Mouse (Mus musculus) kidney, embryonic 14.5 days (tissue): ENCODE measurements around the gene Banf2. TPM values are rescaled to one million over a fixed set of nuclear protein-coding genes. Genes with fewer than 3 reads are reported as not detected.

ENCODE experiments used
- ATAC-seq: fragments of 200-750 bp; cut with Nextera tagmentation; 2 replicates; pipeline ENCODE4 v1.8.0; 2017; ENCODE audit warnings: moderate number of reproducible peaks, mild to moderate bottlenecking, moderate TSS enrichment, moderate library complexity; ENCODE audit not compliant: low FRiP score, low TSS enrichment
- H3K27ac ChIP-seq: fragments of 300-500 bp; sonication (generic); 2 replicates; pipeline ENCODE4 v1.5.1; 2014; ENCODE audit warnings: low read depth, mild to moderate bottlenecking, low read length, moderate library complexity, mixed read lengths
- H3K27me3 ChIP-seq: fragments of 300-500 bp; sonication (generic); 2 replicates; pipeline ENCODE4 v1.6.1; 2014; ENCODE audit warnings: mild to moderate bottlenecking, low read length; ENCODE audit not compliant: control insufficient read depth, insufficient read depth
- H3K36me3 ChIP-seq: fragments of 300-500 bp; sonication (generic); 2 replicates; pipeline ENCODE4 v1.6.1; 2014; ENCODE audit warnings: low read length, mixed read lengths; ENCODE audit not compliant: control insufficient read depth, insufficient read depth
- H3K4me1 ChIP-seq: fragments of 300-500 bp; sonication (generic); 2 replicates; pipeline ENCODE4 v1.6.1; 2014; ENCODE audit warnings: low read length, mixed read lengths; ENCODE audit not compliant: control insufficient read depth, insufficient read depth
- H3K4me2 ChIP-seq: fragments of 300-500 bp; sonication (generic); replicated peaks from 2 replicates; pipeline ENCODE4 v1.6.1; 2014; ENCODE audit warnings: low read depth, mild to moderate bottlenecking, low read length
- H3K4me3 ChIP-seq: fragments of 300-500 bp; sonication (generic); 2 replicates; pipeline ENCODE4 v1.5.1; 2014; ENCODE audit warnings: mild to moderate bottlenecking, low read length
- H3K9ac ChIP-seq: fragments of 300-500 bp; sonication (generic); 2 replicates; pipeline ENCODE4 v1.6.1; 2014; ENCODE audit warnings: low read depth, mild to moderate bottlenecking, low read length, moderate library complexity
- H3K9me3 ChIP-seq: fragments of 300-500 bp; sonication (generic); 2 replicates; pipeline ENCODE4 v1.6.1; 2016; ENCODE audit warnings: low read length; ENCODE audit not compliant: control insufficient read depth
- WGBS: fragments of 180-500 bp; shearing (Covaris S2); extraction: QIAGEN DNeasy Blood & Tissue Kit; methylation state at CpG from one replicate; pipeline ENCODE4 v1.1.7; 2014; 5-methylcytosine and 5-hydroxymethylcytosine counted together
- polyA plus RNA-seq: library from polyadenylated mRNA; unstranded; fragments of >200 nt; fragmentation: Nextera tagmentation; extraction: Ambion mirVana; gene quantifications from 2 replicates; pipeline ENCODE4 v1.2.1, GENCODE M21; 2014

Gene Banf2
- polyA plus RNA-seq, 1 experiment from 2014 or later = not detected

GRCm38 (mm10) chr2:144046916-144047315, 14.1 kb downstream of the Banf2 start:
- no peaks in the 10 kb centered on the region for H3K27me3 ChIP-seq
- no peak overlapping the region for H3K27ac ChIP-seq
- H3K4me2 ChIP-seq = no peak overlapping the region
- WGBS = 78% methylated on average over 11 of the region's 11 CpGs
- H3K4me1 ChIP-seq = 0 out of 2 replicates have a peak, but pooled peaks cover 4% of the 10 kb centered on the region
- ATAC-seq = no peak
- no peaks in the 10 kb centered on the region for H3K36me3 ChIP-seq
- peaks cover 13% of the 10 kb centered on the region; the same call in 1 of the 2 replicates for H3K9me3 ChIP-seq
- no peak overlapping the region for H3K9ac ChIP-seq
- H3K4me3 ChIP-seq = no peak overlapping the region

DNA sequence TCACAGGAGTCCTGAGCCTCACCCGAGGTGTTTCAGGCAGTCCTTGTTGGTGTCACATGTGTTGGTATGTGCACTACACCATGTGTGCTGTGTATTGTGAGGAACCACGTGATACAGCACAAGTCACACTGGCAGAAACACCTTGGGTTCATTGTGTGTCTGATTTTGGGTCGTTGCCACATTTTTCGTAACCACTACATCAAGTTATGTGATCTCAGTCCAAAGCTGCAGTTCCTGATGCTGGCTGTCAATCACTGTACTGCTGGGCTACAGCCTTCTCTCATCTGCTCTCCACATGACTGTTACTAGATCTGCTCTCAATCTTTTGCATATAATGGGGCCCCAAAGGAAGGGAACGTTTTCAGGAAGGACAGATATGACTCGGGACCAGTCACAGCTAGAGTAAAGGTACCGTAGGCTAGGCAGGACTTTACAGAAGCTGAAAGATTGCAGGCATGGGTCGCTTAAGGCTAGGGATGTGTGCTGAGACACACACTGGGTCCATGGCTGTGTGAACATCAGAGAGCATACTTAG, 17.4 kb downstream of the Banf2 start:
- H3K9ac ChIP-seq = no peak overlapping the region
- H3K36me3 ChIP-seq = no peaks in the 10 kb centered on the region
- H3K4me1 ChIP-seq = 0 out of 2 replicates have a peak, but pooled peaks cover 4% of the 10 kb centered on the region
- H3K9me3 ChIP-seq = no peaks in the 10 kb centered on the region
- H3K4me2 ChIP-seq = no peak overlapping the region
- no peaks in the 10 kb centered on the region for H3K27me3 ChIP-seq
- WGBS = 85% methylated on average over 8 of the region's 8 CpGs
- no peak for ATAC-seq
- H3K4me3 ChIP-seq = no peak overlapping the region
- H3K27ac ChIP-seq = no peak overlapping the region

GRCm38 (mm10) chr2:144050861-144051260, 18.0 kb downstream of the Banf2 start:
- Histone ChIP-seq H3K4me1 (0 out of 2 replicates have a peak, but pooled peaks cover 4% of the 10 kb centered on the region), H3K27me3 (no peaks in the 10 kb centered on the region), H3K9ac (no peak overlapping the region), H3K4me3 (no peak overlapping the region), H3K27ac (no peak overlapping the region), H3K4me2 (no peak overlapping the region), H3K9me3 (no peaks in the 10 kb centered on the region), H3K36me3 (no peaks in the 10 kb centered on the region)
- WGBS = 90% methylated on average over 6 of the region's 6 CpGs
- no peak for ATAC-seq

- no peaks in the 10 kb centered on the region for H3K4me1 ChIP-seq
- no peak for ATAC-seq
- WGBS = 88% methylated on average over 8 of the region's 8 CpGs
- H3K9me3 ChIP-seq = no peaks in the 10 kb centered on the region
- H3K27me3 ChIP-seq = no peaks in the 10 kb centered on the region
- no peak overlapping the region for H3K27ac ChIP-seq
- no peaks in the 10 kb centered on the region for H3K36me3 ChIP-seq
- no peak overlapping the region for H3K4me3 ChIP-seq
- H3K9ac ChIP-seq = no peak overlapping the region
- no peak overlapping the region for H3K4me2 ChIP-seq
Measured at GRCm38 (mm10) chr2:144052410-144053065, 19.7 kb downstream of the Banf2 start.

GRCm38 (mm10) chr2:144057735-144058134, 24.9 kb downstream of the Banf2 start:
- WGBS = 84% methylated on average over 2 of the region's 2 CpGs
- Histone ChIP-seq H3K36me3 (no peaks in the 10 kb centered on the region), H3K4me3 (no peak overlapping the region), H3K4me1 (no peaks in the 10 kb centered on the region), H3K9ac (no peak overlapping the region), H3K27me3 (no peaks in the 10 kb centered on the region), H3K9me3 (no peaks in the 10 kb centered on the region), H3K4me2 (no peak overlapping the region), H3K27ac (no peak overlapping the region)
- ATAC-seq = no peak

DNA sequence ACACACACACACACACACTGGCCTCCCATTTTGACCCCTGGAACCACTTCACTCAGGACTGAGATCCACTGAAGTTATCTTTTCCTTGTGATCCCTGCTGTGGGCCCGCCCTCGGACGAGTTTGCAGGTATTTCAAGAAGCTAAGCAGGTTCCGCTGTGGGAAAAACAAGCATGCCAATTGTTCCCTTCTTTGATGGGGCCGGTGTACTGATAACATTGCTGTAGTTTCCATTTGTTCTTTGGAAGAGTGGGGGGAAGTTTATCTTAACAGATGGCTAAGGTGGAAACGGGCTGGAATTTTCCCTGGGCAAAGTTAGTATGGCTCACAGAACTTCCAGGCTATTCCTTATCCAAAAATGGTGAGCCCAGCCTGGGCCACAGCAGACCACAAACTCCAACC, 28.8 kb downstream of the Banf2 start:
- WGBS = 75% methylated on average over 6 of the region's 6 CpGs
- Histone ChIP-seq H3K4me2 (no peak overlapping the region), H3K9ac (no peak overlapping the region), H3K27ac (no peak overlapping the region), H3K36me3 (no peaks in the 10 kb centered on the region), H3K4me3 (no peak overlapping the region), H3K4me1 (no peaks in the 10 kb centered on the region), H3K27me3 (no peaks in the 10 kb centered on the region), H3K9me3 (no peaks in the 10 kb centered on the region; the same call in 1 of the 2 replicates)
- no peak for ATAC-seq

GRCm38 (mm10) chr2:144065499-144065898, 32.6 kb downstream of the Banf2 start:
- 98% methylated on average over 2 of the region's 2 CpGs for WGBS
- no peak overlapping the region for H3K4me2 ChIP-seq
- ATAC-seq = no peak
- no peaks in the 10 kb centered on the region for H3K27me3 ChIP-seq
- H3K9me3 ChIP-seq = no peaks in the 10 kb centered on the region; the same call in 1 of the 2 replicates
- no peak overlapping the region for H3K9ac ChIP-seq
- H3K4me3 ChIP-seq = no peak overlapping the region
- H3K36me3 ChIP-seq = no peaks in the 10 kb centered on the region
- no peaks in the 10 kb centered on the region for H3K4me1 ChIP-seq
- no peak overlapping the region for H3K27ac ChIP-seq

DNA sequence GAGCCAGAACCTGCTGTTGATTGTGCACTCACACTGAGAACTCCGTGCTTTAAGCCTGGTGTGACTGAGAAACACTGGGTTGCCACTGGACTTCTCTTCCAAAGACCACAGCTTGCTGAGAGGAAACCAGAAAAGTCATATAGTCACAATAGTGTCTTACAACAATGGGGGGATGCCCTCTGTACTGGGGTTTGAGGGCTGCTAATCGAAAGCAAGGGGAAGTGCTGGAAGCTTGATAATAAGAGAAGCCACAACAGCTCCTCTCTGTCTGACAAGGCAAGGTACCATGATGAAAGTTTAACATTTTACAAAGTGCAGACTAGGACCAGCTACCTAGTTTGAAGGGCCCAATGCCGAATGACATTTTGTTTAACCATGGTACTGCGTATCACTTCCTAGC, 36.8 kb downstream of the Banf2 start:
- Histone ChIP-seq H3K9ac (no peak overlapping the region), H3K4me2 (no peak overlapping the region), H3K4me1 (no peaks in the 10 kb centered on the region), H3K27me3 (no peaks in the 10 kb centered on the region), H3K27ac (no peak overlapping the region), H3K36me3 (no peaks in the 10 kb centered on the region), H3K4me3 (no peak overlapping the region), H3K9me3 (no peaks in the 10 kb centered on the region; the same call in 1 of the 2 replicates)
- no peak for ATAC-seq
- WGBS = 92% methylated on average over 4 of the region's 4 CpGs

DNA sequence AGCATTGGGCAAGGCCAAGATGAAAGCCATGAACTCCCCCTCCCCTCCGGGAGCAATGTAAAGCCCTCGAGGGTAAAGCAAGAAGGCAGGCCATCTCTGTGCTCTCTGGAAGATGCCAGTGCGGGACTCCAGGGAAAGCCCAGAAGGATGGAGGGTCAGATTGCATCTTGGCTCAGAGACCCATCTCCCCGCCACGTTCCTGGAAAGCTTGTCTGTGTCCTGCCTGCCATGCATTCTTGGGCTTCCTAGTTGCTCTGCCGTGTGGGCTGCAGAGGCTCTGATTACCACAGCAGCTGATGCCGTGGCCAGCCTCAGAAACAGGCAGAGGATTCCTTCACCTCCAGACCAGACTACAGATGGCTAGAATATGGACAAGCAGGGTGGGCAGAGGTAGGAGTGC, 37.6 kb downstream of the Banf2 start:
- ATAC-seq = no peak
- 32% methylated on average over 7 of the region's 7 CpGs for WGBS

More for the DNA sequence above, 37.6 kb downstream of the Banf2 start:
- Histone ChIP-seq H3K9ac (no peak overlapping the region), H3K4me2 (no peak overlapping the region), H3K9me3 (no peaks in the 10 kb centered on the region; the same call in 1 of the 2 replicates), H3K36me3 (no peaks in the 10 kb centered on the region), H3K4me1 (no peaks in the 10 kb centered on the region), H3K27ac (no peak overlapping the region), H3K4me3 (no peak overlapping the region), H3K27me3 (no peaks in the 10 kb centered on the region)
